ENCODE assay signal across 8 mouse cellular contexts in genomic region chr7:127392251-127392824, GRCm38 (mm10). TPM values are rescaled to one million over a fixed set of nuclear protein-coding genes. Genes with fewer than 3 reads are reported as not detected.
A peak's percentile ranks its signal among the peaks of the same experiment; 100 is the strongest.
DNase-seq lines count a peak whose midpoint lies in the region; ATAC-seq and TF ChIP-seq lines count a peak whose summit lies in the region.

No protein-coding gene starts in this region.

- intact Hi-C loops in gastrocnemius, adult 2 months (cut with DNase I): no loop called here
- intact Hi-C loops in gastrocnemius, postnatal 36 days (cut with DNase I): no loop called here

- peaks cover 36% of the 10 kb centered on the region for H3K4me1 ChIP-seq in E14TG2a.4 (replicated peaks; ENCODE audit: low read depth, low read length)
- H3K4me1 ChIP-seq in hindbrain, embryonic 12.5 days: peaks cover 11% of the 10 kb centered on the region
- peaks cover 26% of the 10 kb centered on the region for H3K4me1 ChIP-seq in midbrain, embryonic 10.5 days

- peaks cover 10% of the 10 kb centered on the region for H3K27me3 ChIP-seq in E14TG2a.4 (ENCODE audit: insufficient read depth, low read length)
- no peaks in the 10 kb centered on the region for H3K27me3 ChIP-seq in hindbrain, embryonic 12.5 days
- H3K27me3 ChIP-seq in midbrain, embryonic 10.5 days (ENCODE audit: low read depth, poor library complexity, severe bottlenecking): no peaks in the 10 kb centered on the region

- peak overlapping the region; percentile 85 for H3K9ac ChIP-seq in hindbrain, embryonic 12.5 days

- no peak for TF ChIP-seq CTCF in gastrocnemius, adult 2 months (IDR thresholded peaks at IDR 0.05)
- TF ChIP-seq CTCF in E14TG2a.4 (conservative IDR thresholded peaks at IDR 0.05; ENCODE audit: low read length): no peak

- no peak for DNase-seq in gastrocnemius, adult 2 months
- DNase-seq in gastrocnemius, postnatal 36 days: no peak
- DNase-seq in midbrain, embryonic 10.5 days (ENCODE audit: low spot score): no peak
- DNase-seq in frontal cortex, postnatal 14 days (ENCODE audit: low spot score in 2 of 2): no peak

- ATAC-seq in hindbrain, embryonic 12.5 days (ENCODE audit: low FRiP score): no peak
- ATAC-seq in inflammation-experienced regulatory T-cells, adult 6 months: no peak
- no peak for ATAC-seq in cerebellum, adult (ENCODE audit: insufficient number of reproducible peaks, low FRiP score, low TSS enrichment)

- peak overlapping the region; percentile 87 for H3K4me3 ChIP-seq in gastrocnemius, adult 2 months
- peak overlapping the region; percentile 89 for H3K4me3 ChIP-seq in E14TG2a.4 (replicated peaks; ENCODE audit: low read length)
- H3K4me3 ChIP-seq in hindbrain, embryonic 12.5 days: peak overlapping the region; percentile 70
- peak overlapping the region; percentile 81 for H3K4me3 ChIP-seq in midbrain, embryonic 10.5 days

- no peaks in the 10 kb centered on the region for H3K9me3 ChIP-seq in E14TG2a.4 (ENCODE audit: low read length)
- H3K9me3 ChIP-seq in hindbrain, embryonic 12.5 days (replicated peaks): no peaks in the 10 kb centered on the region
- no peaks in the 10 kb centered on the region for H3K9me3 ChIP-seq in midbrain, embryonic 10.5 days (replicated peaks)

- H3K4me2 ChIP-seq in hindbrain, embryonic 12.5 days (replicated peaks): peak overlapping the region; percentile 88

- 88% methylated on average over 8 of the region's 8 CpGs for WGBS in hindbrain, embryonic 12.5 days
- WGBS in midbrain, embryonic 10.5 days: 88% methylated on average over 8 of the region's 8 CpGs

- H3K36me3 ChIP-seq in E14TG2a.4 (ENCODE audit: insufficient read depth, low read length): peaks cover 16% of the 10 kb centered on the region
- peaks cover 8% of the 10 kb centered on the region for H3K36me3 ChIP-seq in hindbrain, embryonic 12.5 days
- H3K36me3 ChIP-seq in midbrain, embryonic 10.5 days: peaks cover 20% of the 10 kb centered on the region

- peak overlapping the region; percentile 93; the same call in 1 of the 2 replicates for H3K27ac ChIP-seq in gastrocnemius, adult 2 months
- H3K27ac ChIP-seq in hindbrain, embryonic 12.5 days: no peak overlapping the region
- 0 out of 2 replicates have a peak overlapping the region, but pooled peaks have one; percentile 90 for H3K27ac ChIP-seq in midbrain, embryonic 10.5 days (replicated peaks)

RNA-seq across cellular contexts. Expression of gene E430018J23Rik, which starts 1.1 kb away (rescaled TPM):
- 1 to 10 TPM; 1.2 to 1.3 TPM for total RNA-seq in gastrocnemius, adult 2 months (2021)
- 1 to 10 TPM; 1.3 to 2.6 TPM for total RNA-seq in gastrocnemius, postnatal 36 days (2021)
- 6.4 and 6.8 TPM in 2 replicates for polyA plus RNA-seq in hindbrain, embryonic 12.5 days (2016; fragmentation: Nextera tagmentation; extraction: Ambion mirVana)
- polyA plus RNA-seq in midbrain, embryonic 10.5 days (2016; fragmentation: Nextera tagmentation; extraction: Ambion mirVana): 5.4 and 6.3 TPM in 2 replicates
- polyA plus RNA-seq in inflammation-experienced regulatory T-cells, adult 6 months (2017; shearing (Covaris generic)): 1 to 10 TPM; 4.0 to 7.8 (median 5.4) TPM

RNA-seq across cellular contexts. Expression of gene 9130019O22Rik, which starts 5.4 kb away (rescaled TPM):
- total RNA-seq in gastrocnemius, adult 2 months (2021): 1 to 10 TPM; 1.6 to 2.4 TPM
- 1 to 10 TPM; 1.3 to 2.0 TPM for total RNA-seq in gastrocnemius, postnatal 36 days (2021)
- 5.4 and 6.0 TPM in 2 replicates for polyA plus RNA-seq in hindbrain, embryonic 12.5 days (2016; fragmentation: Nextera tagmentation; extraction: Ambion mirVana)
- 5.8 and 6.4 TPM in 2 replicates for polyA plus RNA-seq in midbrain, embryonic 10.5 days (2016; fragmentation: Nextera tagmentation; extraction: Ambion mirVana)
- 1 to 10 TPM; 4.8 to 8.8 (median 6.5) TPM for polyA plus RNA-seq in inflammation-experienced regulatory T-cells, adult 6 months (2017; shearing (Covaris generic))

RNA-seq across cellular contexts. Expression of gene Zfp764, which starts 14.3 kb away (rescaled TPM):
- 1 to 10 TPM; 1.7 to 2.5 TPM for total RNA-seq in gastrocnemius, adult 2 months (2021)
- 1 to 10 TPM in 1 of 2 experiments, under 1 TPM in 1; 0.89 to 2.1 TPM for total RNA-seq in gastrocnemius, postnatal 36 days (2021)
- 5.9 and 6.5 TPM in 2 replicates for polyA plus RNA-seq in hindbrain, embryonic 12.5 days (2016; fragmentation: Nextera tagmentation; extraction: Ambion mirVana)
- 6.9 and 8.0 TPM in 2 replicates for polyA plus RNA-seq in midbrain, embryonic 10.5 days (2016; fragmentation: Nextera tagmentation; extraction: Ambion mirVana)
- 1 to 10 TPM; 3.6 to 7.5 (median 6.1) TPM for polyA plus RNA-seq in inflammation-experienced regulatory T-cells, adult 6 months (2017; shearing (Covaris generic))

RNA-seq across cellular contexts. Expression of gene Zfp747, which starts 16.5 kb away (rescaled TPM):
- 1 to 10 TPM; 3.7 to 3.8 TPM for total RNA-seq in gastrocnemius, adult 2 months (2021)
- 1 to 10 TPM; 1.6 to 3.2 TPM for total RNA-seq in gastrocnemius, postnatal 36 days (2021)
- 9.3 and 9.7 TPM in 2 replicates for polyA plus RNA-seq in hindbrain, embryonic 12.5 days (2016; fragmentation: Nextera tagmentation; extraction: Ambion mirVana)
- polyA plus RNA-seq in midbrain, embryonic 10.5 days (2016; fragmentation: Nextera tagmentation; extraction: Ambion mirVana): 8.6 and 9.1 TPM in 2 replicates
- 10 to 100 TPM in 2 of 3 experiments, 1 to 10 TPM in 1; 9.9 to 11.0 (median 10.6) TPM for polyA plus RNA-seq in inflammation-experienced regulatory T-cells, adult 6 months (2017; shearing (Covaris generic))

RNA-seq across cellular contexts. Expression of gene Zfp688, which starts 29.5 kb away (rescaled TPM):
- total RNA-seq in gastrocnemius, adult 2 months (2021): 1 to 10 TPM; 1.5 to 2.1 TPM
- total RNA-seq in gastrocnemius, postnatal 36 days (2021): 1 to 10 TPM; 1.3 to 1.7 TPM
- polyA plus RNA-seq in hindbrain, embryonic 12.5 days (2016; fragmentation: Nextera tagmentation; extraction: Ambion mirVana): 28.7 and 30.7 TPM in 2 replicates
- polyA plus RNA-seq in midbrain, embryonic 10.5 days (2016; fragmentation: Nextera tagmentation; extraction: Ambion mirVana): 34.4 and 35.2 TPM in 2 replicates
- polyA plus RNA-seq in inflammation-experienced regulatory T-cells, adult 6 months (2017; shearing (Covaris generic)): 10 to 100 TPM; 15.5 to 20.4 (median 16.4) TPM
